Mouse (Mus musculus): ENCODE measurements around the gene 4933427I04Rik. TPM values are rescaled to one million over a fixed set of nuclear protein-coding genes. Genes with fewer than 3 reads are reported as not detected.

The 4933427I04Rik gene
- not detected in 2 replicates for polyA plus RNA-seq (2015; fragmentation: Nextera tagmentation; extraction: Ambion mirVana)

- no peaks in the 10 kb centered on the region for H3K4me1 ChIP-seq
- H3K36me3 ChIP-seq: no peaks in the 10 kb centered on the region
- no peak within 1 kb of the TSS for H3K4me3 ChIP-seq
- H3K27me3 ChIP-seq: no peaks in the 10 kb centered on the region
- WGBS: 74% methylated on average over 3 of the region's 3 CpGs
- H3K27ac ChIP-seq: no peak within 1 kb of the TSS
- ATAC-seq (ENCODE audit: borderline replicate concordance, extremely low read depth, low FRiP score, low TSS enrichment): no peak
- H3K9ac ChIP-seq: no peak within 1 kb of the TSS
- H3K9me3 ChIP-seq: no peaks in the 10 kb centered on the region
- H3K4me2 ChIP-seq: no peak within 1 kb of the TSS
These were observed at the start of gene 4933427I04Rik for GRCm38 (mm10) chr4:123859379-123859778. 4933427I04Rik (plus strand) TSS chr4:123859679.

GRCm38 (mm10) chr4:123810475-123811295 is 48.8 kb upstream of the 4933427I04Rik start:
- no peak overlapping the region for H3K4me2 ChIP-seq
- WGBS: 76% methylated on average over 12 of the region's 12 CpGs

GRCm38 (mm10) chr4:123812525-123812924 is 47.0 kb upstream of the 4933427I04Rik start:
- H3K27me3 ChIP-seq: no peaks in the 10 kb centered on the region
- ATAC-seq (ENCODE audit: borderline replicate concordance, extremely low read depth, low FRiP score, low TSS enrichment): no peak
- no peak overlapping the region for H3K4me2 ChIP-seq
- 72% methylated on average over 3 of the region's 3 CpGs for WGBS
- no peaks in the 10 kb centered on the region for H3K9me3 ChIP-seq
- no peaks in the 10 kb centered on the region for H3K36me3 ChIP-seq
- H3K27ac ChIP-seq: no peak overlapping the region
- H3K4me3 ChIP-seq: no peak overlapping the region
- H3K4me1 ChIP-seq: no peaks in the 10 kb centered on the region
- H3K9ac ChIP-seq: no peak overlapping the region

More at GRCm38 (mm10) chr4:123810475-123811295, 48.8 kb upstream of the 4933427I04Rik start:
- Histone ChIP-seq H3K27me3 (no peaks in the 10 kb centered on the region), H3K27ac (no peak overlapping the region), H3K9ac (no peak overlapping the region), H3K4me3 (no peak overlapping the region), H3K9me3 (no peaks in the 10 kb centered on the region), H3K36me3 (no peaks in the 10 kb centered on the region), H3K4me1 (no peaks in the 10 kb centered on the region)
- no peak for ATAC-seq (ENCODE audit: borderline replicate concordance, extremely low read depth, low FRiP score, low TSS enrichment)

GRCm38 (mm10) chr4:123814030-123814501 is 45.4 kb upstream of the 4933427I04Rik start:
- no peak overlapping the region for H3K27ac ChIP-seq

GRCm38 (mm10) chr4:123819093-123819610 is 40.3 kb upstream of the 4933427I04Rik start:
- H3K4me2 ChIP-seq: no peak overlapping the region
- no peaks in the 10 kb centered on the region for H3K36me3 ChIP-seq
- ATAC-seq (ENCODE audit: borderline replicate concordance, extremely low read depth, low FRiP score, low TSS enrichment): no peak
- 45% methylated on average over 4 of the region's 4 CpGs for WGBS
- H3K27ac ChIP-seq: no peak overlapping the region
- no peak overlapping the region for H3K9ac ChIP-seq
- no peaks in the 10 kb centered on the region for H3K9me3 ChIP-seq
- no peaks in the 10 kb centered on the region for H3K4me1 ChIP-seq
- no peaks in the 10 kb centered on the region for H3K27me3 ChIP-seq
- no peak overlapping the region for H3K4me3 ChIP-seq

More at GRCm38 (mm10) chr4:123814030-123814501, 45.4 kb upstream of the 4933427I04Rik start:
- no peak for ATAC-seq (ENCODE audit: borderline replicate concordance, extremely low read depth, low FRiP score, low TSS enrichment)
- Histone ChIP-seq H3K9me3 (no peaks in the 10 kb centered on the region), H3K4me3 (no peak overlapping the region), H3K9ac (no peak overlapping the region), H3K4me1 (no peaks in the 10 kb centered on the region), H3K36me3 (no peaks in the 10 kb centered on the region), H3K27me3 (no peaks in the 10 kb centered on the region), H3K4me2 (no peak overlapping the region)
- 47% methylated on average over 7 of the region's 7 CpGs for WGBS

GRCm38 (mm10) chr4:123842126-123842525 is 17.4 kb upstream of the 4933427I04Rik start:
- Histone ChIP-seq H3K9me3 (no peaks in the 10 kb centered on the region), H3K27me3 (no peaks in the 10 kb centered on the region), H3K4me2 (no peak overlapping the region), H3K27ac (no peak overlapping the region), H3K36me3 (no peaks in the 10 kb centered on the region), H3K9ac (no peak overlapping the region), H3K4me1 (no peaks in the 10 kb centered on the region), H3K4me3 (no peak overlapping the region)
- WGBS: 83% methylated on average over 8 of the region's 8 CpGs
- no peak for ATAC-seq (ENCODE audit: borderline replicate concordance, extremely low read depth, low FRiP score, low TSS enrichment)

- Histone ChIP-seq H3K4me3 (no peak overlapping the region), H3K9me3 (no peaks in the 10 kb centered on the region), H3K27ac (no peak overlapping the region), H3K4me2 (no peak overlapping the region), H3K9ac (no peak overlapping the region), H3K36me3 (no peaks in the 10 kb centered on the region), H3K4me1 (no peaks in the 10 kb centered on the region), H3K27me3 (no peaks in the 10 kb centered on the region)
- 66% methylated on average over 4 of the region's 4 CpGs for WGBS
- no peak for ATAC-seq (ENCODE audit: borderline replicate concordance, extremely low read depth, low FRiP score, low TSS enrichment)
These were observed 2.6 kb upstream of the 4933427I04Rik start for GRCm38 (mm10) chr4:123856888-123857287.

GRCm38 (mm10) chr4:123858090-123858489 is 1.4 kb upstream of the 4933427I04Rik start:
- no peak for ATAC-seq (ENCODE audit: borderline replicate concordance, extremely low read depth, low FRiP score, low TSS enrichment)
- 82% methylated on average over 7 of the region's 7 CpGs for WGBS
- Histone ChIP-seq H3K4me2 (no peak overlapping the region), H3K4me3 (no peak overlapping the region), H3K36me3 (no peaks in the 10 kb centered on the region), H3K27ac (no peak overlapping the region), H3K27me3 (no peaks in the 10 kb centered on the region), H3K9ac (no peak overlapping the region), H3K9me3 (no peaks in the 10 kb centered on the region), H3K4me1 (no peaks in the 10 kb centered on the region)

GRCm38 (mm10) chr4:123859803-123860202 is 324 bp downstream of the 4933427I04Rik start:
- no peak for ATAC-seq (ENCODE audit: borderline replicate concordance, extremely low read depth, low FRiP score, low TSS enrichment)
- 47% methylated on average over 2 of the region's 2 CpGs for WGBS
- no peak overlapping the region for H3K4me3 ChIP-seq

GRCm38 (mm10) chr4:123860621-123861020 is 1.1 kb downstream of the 4933427I04Rik start:
- Histone ChIP-seq H3K9me3 (no peaks in the 10 kb centered on the region), H3K9ac (no peak overlapping the region), H3K4me2 (no peak overlapping the region), H3K4me3 (no peak overlapping the region), H3K36me3 (no peaks in the 10 kb centered on the region), H3K27ac (no peak overlapping the region), H3K4me1 (no peaks in the 10 kb centered on the region), H3K27me3 (no peaks in the 10 kb centered on the region)
- ATAC-seq (ENCODE audit: borderline replicate concordance, extremely low read depth, low FRiP score, low TSS enrichment): no peak
- 84% methylated on average over 5 of the region's 5 CpGs for WGBS

More at GRCm38 (mm10) chr4:123859803-123860202, 324 bp downstream of the 4933427I04Rik start:
- H3K4me1 ChIP-seq: no peaks in the 10 kb centered on the region
- H3K9ac ChIP-seq: no peak overlapping the region
- no peaks in the 10 kb centered on the region for H3K27me3 ChIP-seq
- H3K4me2 ChIP-seq: no peak overlapping the region
- H3K36me3 ChIP-seq: no peaks in the 10 kb centered on the region
- H3K27ac ChIP-seq: no peak overlapping the region
- H3K9me3 ChIP-seq: no peaks in the 10 kb centered on the region

GRCm38 (mm10) chr4:123893726-123894125 is 34.2 kb downstream of the 4933427I04Rik start:
- Histone ChIP-seq H3K36me3 (no peaks in the 10 kb centered on the region), H3K27me3 (no peaks in the 10 kb centered on the region), H3K9me3 (no peaks in the 10 kb centered on the region), H3K9ac (no peak overlapping the region), H3K27ac (0 out of 2 replicates have a peak overlapping the region, but pooled peaks have one; percentile 15), H3K4me2 (no peak overlapping the region), H3K4me3 (no peak overlapping the region), H3K4me1 (peaks cover 13% of the 10 kb centered on the region; the same call in 1 of the 2 replicates)
- peak; percentile 86 for ATAC-seq (ENCODE audit: borderline replicate concordance, extremely low read depth, low FRiP score, low TSS enrichment)
- WGBS: 71% methylated on average over 5 of the region's 5 CpGs

GRCm38 (mm10) chr4:123894295-123894694 is 34.8 kb downstream of the 4933427I04Rik start:
- H3K9me3 ChIP-seq: no peaks in the 10 kb centered on the region
- ATAC-seq (ENCODE audit: borderline replicate concordance, extremely low read depth, low FRiP score, low TSS enrichment): no peak
- H3K36me3 ChIP-seq: no peaks in the 10 kb centered on the region
- H3K4me2 ChIP-seq: no peak overlapping the region
- 0 out of 2 replicates have a peak overlapping the region, but pooled peaks have one; percentile 15 for H3K27ac ChIP-seq
- WGBS: 70% methylated on average over 4 of the region's 4 CpGs
- peaks cover 13% of the 10 kb centered on the region; the same call in 1 of the 2 replicates for H3K4me1 ChIP-seq
- no peak overlapping the region for H3K4me3 ChIP-seq
- H3K9ac ChIP-seq: no peak overlapping the region
- H3K27me3 ChIP-seq: no peaks in the 10 kb centered on the region
